In the genomic region with DNA sequence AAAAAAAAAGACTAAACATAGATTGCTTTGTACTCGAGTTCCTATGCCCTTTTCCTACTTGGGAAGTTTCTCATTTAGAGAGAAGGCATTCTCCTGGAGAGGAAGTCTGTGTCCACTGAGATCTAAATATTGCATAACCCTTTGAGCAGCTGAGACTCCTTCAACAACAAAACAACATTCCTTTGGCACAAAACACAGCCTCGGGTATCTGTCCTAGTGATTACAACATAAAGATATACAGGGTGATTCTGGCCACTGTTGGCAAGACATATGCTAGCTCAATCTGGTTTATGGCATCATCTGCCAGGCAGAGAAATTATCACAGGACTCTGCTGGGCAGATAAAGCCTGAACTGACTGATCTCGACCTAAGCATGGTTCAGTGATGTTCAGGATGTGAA, we compare ENCODE assay signal across 31 mouse cellular contexts.
DNase-seq lines count a peak whose midpoint lies in the region; ATAC-seq and TF ChIP-seq lines count a peak whose summit lies in the region.
"Had no signal": no experiment of that assay in that cellular context is flagged by ENCODE, and none has a peak within 500 bp of the region (broad histone marks: within the 10 kb centered on the region; RNA-seq: fewer than 3 reads in every experiment).

No protein-coding gene starts in this region.

- no peak for TF ChIP-seq POLR2A in heart, adult 2 months (IDR thresholded peaks at IDR 0.05; ENCODE audit: insufficient read depth, low read depth, low read length)
- TF ChIP-seq POLR2A in lung, adult 2 months (IDR thresholded peaks at IDR 0.05; ENCODE audit: borderline replicate concordance, extremely low read depth, low read depth, low read length), result no peak

- no peak for TF ChIP-seq EP300 in heart, adult 2 months (IDR thresholded peaks at IDR 0.05; ENCODE audit: insufficient read depth, low read depth, low read length)

- DNase-seq in heart, adult 11 months, result peak; percentile 86
- no peak for DNase-seq in heart, adult 2 months
- DNase-seq in lung, adult 2 months, result no peak
- peak; percentile 9 for DNase-seq in lung, postnatal 10 days
- no peak for DNase-seq in gastrocnemius, postnatal 25 days
- no peak for DNase-seq in gastrocnemius, postnatal 10 days
- DNase-seq: adrenal gland, adult 8-10 months; embryo, embryonic 11 days; heart, postnatal 10 days; kidney, adult 11 months; kidney, postnatal 36 days; right cerebral cortex, postnatal 4 days; thymus, adult 18-20 months; thymus, postnatal 25 days had no signal

- H3K27me3 ChIP-seq in heart, adult 2 months (ENCODE audit: control insufficient read depth, insufficient read depth, low read length), result no peaks in the 10 kb centered on the region
- H3K27me3 ChIP-seq in lung, embryonic 15.5 days, result no peaks in the 10 kb centered on the region
- H3K27me3 ChIP-seq: CH12.LX; embryonic facial prominence, embryonic 12.5 days; forebrain, embryonic 15.5 days; heart, embryonic 13.5 days; hindbrain, embryonic 15.5 days; kidney, embryonic 15.5 days; limb, embryonic 12.5 days; liver, embryonic 15.5 days; midbrain, embryonic 15.5 days; neural tube, embryonic 15.5 days had no signal

- intact Hi-C loops in heart, adult 2 months (cut with DNase I), result no loop called here

- TF ChIP-seq CTCF in heart, adult 2 months (IDR thresholded peaks at IDR 0.05), result no peak
- no peak for TF ChIP-seq CTCF in lung, adult 2 months (IDR thresholded peaks at IDR 0.05; ENCODE audit: insufficient read depth, low read length)

- no peaks in the 10 kb centered on the region for H3K9me3 ChIP-seq in lung, embryonic 15.5 days
- H3K9me3 ChIP-seq: embryonic facial prominence, embryonic 12.5 days; forebrain, embryonic 15.5 days; heart, embryonic 13.5 days; hindbrain, embryonic 10.5 days; hindbrain, embryonic 15.5 days; kidney, embryonic 15.5 days; limb, embryonic 12.5 days; liver, embryonic 15.5 days; midbrain, embryonic 10.5 days; midbrain, embryonic 15.5 days; neural tube, embryonic 15.5 days had no signal

- H3K4me1 ChIP-seq in heart, adult 2 months (ENCODE audit: control insufficient read depth, insufficient read depth, low read length), result no peaks in the 10 kb centered on the region
- H3K4me1 ChIP-seq in lung, embryonic 15.5 days, result no peaks in the 10 kb centered on the region
- no peaks in the 10 kb centered on the region for H3K4me1 ChIP-seq in lung, adult 2 months (ENCODE audit: control insufficient read depth, insufficient read depth, low read length)
- H3K4me1 ChIP-seq: embryonic facial prominence, embryonic 12.5 days; forebrain, embryonic 15.5 days; heart, embryonic 13.5 days; hindbrain, embryonic 10.5 days; hindbrain, embryonic 15.5 days; kidney, embryonic 15.5 days; limb, embryonic 12.5 days; liver, embryonic 15.5 days; midbrain, embryonic 10.5 days; midbrain, embryonic 15.5 days; neural tube, embryonic 15.5 days had no signal

- H3K79me2 ChIP-seq in heart, adult 2 months (replicated peaks; ENCODE audit: control insufficient read depth, insufficient read depth, low read length), result no peaks in the 10 kb centered on the region

- H3K9ac ChIP-seq in heart, adult 2 months (ENCODE audit: low read depth, low read length), result no peak overlapping the region
- no peak overlapping the region for H3K9ac ChIP-seq in lung, embryonic 15.5 days
- H3K9ac ChIP-seq: embryonic facial prominence, embryonic 12.5 days; forebrain, embryonic 15.5 days; heart, embryonic 13.5 days; hindbrain, embryonic 15.5 days; kidney, embryonic 15.5 days; limb, embryonic 12.5 days; liver, embryonic 15.5 days; midbrain, embryonic 15.5 days; neural tube, embryonic 15.5 days had no signal

- no peak overlapping the region for H3K27ac ChIP-seq in heart, adult 2 months
- no peak overlapping the region for H3K27ac ChIP-seq in lung, embryonic 15.5 days
- H3K27ac ChIP-seq: embryonic facial prominence, embryonic 12.5 days; forebrain, embryonic 15.5 days; heart, embryonic 13.5 days; hindbrain, embryonic 10.5 days; hindbrain, embryonic 15.5 days; kidney, embryonic 15.5 days; layer of hippocampus, adult 2 months; left cerebral cortex, adult 2 months; limb, embryonic 12.5 days; liver, embryonic 15.5 days; midbrain, embryonic 10.5 days; midbrain, embryonic 15.5 days; neural tube, embryonic 15.5 days; stomach, postnatal 0 days had no signal

- H3K4me3 ChIP-seq in heart, adult 2 months, result no peak overlapping the region
- H3K4me3 ChIP-seq in lung, embryonic 15.5 days, result no peak overlapping the region
- no peak overlapping the region for H3K4me3 ChIP-seq in lung, adult 2 months (replicated peaks; ENCODE audit: extremely low read depth, low read depth, low read length)
- H3K4me3 ChIP-seq: embryonic facial prominence, embryonic 12.5 days; forebrain, embryonic 15.5 days; heart, embryonic 13.5 days; hindbrain, embryonic 10.5 days; hindbrain, embryonic 15.5 days; kidney, embryonic 15.5 days; layer of hippocampus, adult 2 months; left cerebral cortex, adult 2 months; limb, embryonic 12.5 days; liver, embryonic 15.5 days; midbrain, embryonic 10.5 days; midbrain, embryonic 15.5 days; neural tube, embryonic 15.5 days had no signal

- H3K36me3 ChIP-seq in heart, adult 2 months (ENCODE audit: control insufficient read depth, insufficient read depth, low read length), result no peaks in the 10 kb centered on the region
- no peaks in the 10 kb centered on the region for H3K36me3 ChIP-seq in lung, embryonic 15.5 days
- H3K36me3 ChIP-seq: embryonic facial prominence, embryonic 12.5 days; forebrain, embryonic 15.5 days; heart, embryonic 13.5 days; hindbrain, embryonic 10.5 days; hindbrain, embryonic 15.5 days; kidney, embryonic 15.5 days; limb, embryonic 12.5 days; liver, embryonic 15.5 days; midbrain, embryonic 10.5 days; midbrain, embryonic 15.5 days; neural tube, embryonic 15.5 days had no signal

- peak; percentile 92; the same call in 1 of the 2 replicates for ATAC-seq in lung, embryonic 15.5 days (ENCODE audit: borderline replicate concordance, extremely low read depth, low FRiP score, low TSS enrichment)
- ATAC-seq: forebrain, embryonic 15.5 days; inflammation-experienced regulatory T-cells, adult 6 months; midbrain, embryonic 15.5 days had no signal

- 27% methylated on average over 3 of the region's 3 CpGs for WGBS in heart, adult 2 months
- 27% methylated on average over 3 of the region's 3 CpGs for WGBS in lung, embryonic 15.5 days
- WGBS in lung, adult 2 months, result 29% methylated on average over 3 of the region's 3 CpGs

- H3K4me2 ChIP-seq in lung, embryonic 15.5 days, result no peak overlapping the region
- H3K4me2 ChIP-seq: embryonic facial prominence, embryonic 12.5 days; forebrain, embryonic 15.5 days; heart, embryonic 13.5 days; hindbrain, embryonic 15.5 days; kidney, embryonic 15.5 days; limb, embryonic 12.5 days; liver, embryonic 15.5 days; midbrain, embryonic 15.5 days; neural tube, embryonic 15.5 days had no signal

Comparison
In these comparisons a context has a peak if more than half of its experiments do, and no peak if none do; other contexts are left out.
1. DNase-seq: peak in heart, adult 11 months (single experiment) and lung, postnatal 10 days (single experiment); none in heart, adult 2 months (0 of 2), lung, adult 2 months (single experiment), gastrocnemius, postnatal 25 days (single experiment) and gastrocnemius, postnatal 10 days (single experiment).